Mouse (Mus musculus): ENCODE data around the gene Zfp987. TPM values are rescaled to one million over a fixed set of nuclear protein-coding genes. Genes with fewer than 3 reads are reported as not detected.

Zfp987 gene
- polyA plus RNA-seq, 3 experiments from 2014 or later, result 2.7 to 5.3 (median 3.3) TPM

DNA sequence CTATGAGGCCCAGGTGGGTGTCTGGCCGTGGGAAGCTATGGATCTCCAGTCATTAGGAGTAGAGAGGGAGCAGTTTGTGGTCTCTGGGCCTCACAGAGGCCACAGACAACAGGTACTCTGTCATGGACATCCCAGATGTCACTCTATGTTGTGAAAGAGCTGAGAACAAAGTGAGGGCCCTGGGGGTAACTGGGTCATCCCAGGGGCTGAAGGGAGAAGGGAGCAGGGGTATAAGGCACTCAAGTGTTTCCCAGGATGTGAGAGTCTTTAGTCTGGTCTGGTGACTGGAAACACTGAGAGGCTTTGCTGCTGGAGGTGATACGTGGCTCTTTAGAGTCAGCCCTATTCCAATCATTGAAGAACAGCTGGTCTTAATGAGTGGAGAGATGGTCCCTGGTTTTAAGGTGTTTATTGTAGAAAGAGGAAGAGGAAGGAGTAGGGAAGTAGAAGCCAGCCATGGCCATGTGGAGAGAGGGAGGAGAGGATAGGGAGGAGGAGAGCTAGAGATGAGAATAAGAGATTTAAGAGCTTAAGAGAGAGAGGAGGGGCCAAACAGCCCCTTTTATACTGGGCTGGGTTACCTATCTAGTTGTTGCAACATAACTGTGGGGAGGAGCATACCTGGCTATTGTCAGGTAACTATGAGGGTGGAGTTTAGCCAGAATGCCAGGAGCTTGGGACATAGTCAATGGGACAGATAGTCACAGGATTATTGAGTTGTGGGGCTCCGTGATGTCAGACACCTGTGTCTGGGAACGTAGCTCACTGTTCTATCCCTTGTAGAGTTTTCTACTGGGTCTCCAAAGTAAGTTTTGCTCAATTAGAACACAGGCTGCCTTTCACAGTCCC is 76.5 kb downstream of the Zfp987 start:
- peak; percentile 21 for ATAC-seq

Other genes starting within 250 kb of the Zfp987 start
- not detected for gene Zfp986, start 228.5 kb upstream of the Zfp987 start, polyA plus RNA-seq (2017; shearing (Covaris generic))
- gene Zfp600, start 59.5 kb downstream of the Zfp987 start, polyA plus RNA-seq (2017; shearing (Covaris generic)), result not detected